Mouse (Mus musculus) hindbrain, postnatal 0 days (tissue): ENCODE data around the gene Cphx3. TPM values are rescaled to one million over a fixed set of nuclear protein-coding genes. Genes with fewer than 3 reads are reported as not detected.
"Not testable (repeated sequence)": the region's sequence is repeated elsewhere in the genome, so short reads cannot be mapped to it uniquely, and the experiment has no call there.

Source experiments
- ATAC-seq: fragments of 200-750 bp; cut with Nextera tagmentation; 2 replicates; pipeline ENCODE4 v1.8.0; 2017; ENCODE audit warnings: mild to moderate bottlenecking, moderate TSS enrichment, moderate library complexity
- DNase-seq: peaks from one replicate; pipeline ENCODE4 v3.0.0-alpha.2; 2015; ENCODE audit warnings: low spot score
- H3K27ac ChIP-seq: fragments of 300-500 bp; sonication (generic); 2 replicates; pipeline ENCODE4 v1.5.1; 2014; ENCODE audit warnings: mild to moderate bottlenecking
- H3K27me3 ChIP-seq: fragments of 300-500 bp; sonication (generic); 2 replicates; pipeline ENCODE4 v1.6.1; 2014; ENCODE audit warnings: low read length, mixed read lengths; ENCODE audit not compliant: insufficient read depth
- H3K36me3 ChIP-seq: fragments of 300-500 bp; sonication (generic); 2 replicates; pipeline ENCODE4 v1.6.1; 2014; ENCODE audit warnings: low read length, mixed read lengths; ENCODE audit not compliant: insufficient read depth
- H3K4me1 ChIP-seq: fragments of 300-500 bp; sonication (generic); 2 replicates; pipeline ENCODE4 v1.6.1; 2014; ENCODE audit warnings: antibody characterized with exemption, low read length, mixed read lengths; ENCODE audit not compliant: insufficient read depth
- H3K4me2 ChIP-seq: fragments of 300-500 bp; sonication (generic); 2 replicates; pipeline ENCODE4 v1.6.1; 2014; ENCODE audit warnings: low read depth, mild to moderate bottlenecking, low read length, moderate library complexity, mixed read lengths
- H3K4me3 ChIP-seq: fragments of 300-500 bp; sonication (generic); 2 replicates; pipeline ENCODE4 v1.5.1; 2014; ENCODE audit warnings: low read length
- H3K9ac ChIP-seq: fragments of 300-500 bp; sonication (generic); replicated peaks from 2 replicates; pipeline ENCODE4 v1.6.1; 2014; ENCODE audit warnings: mild to moderate bottlenecking, low read length, moderate library complexity, mixed read lengths
- H3K9me3 ChIP-seq: fragments of 300-500 bp; sonication (generic); 2 replicates; pipeline ENCODE4 v1.6.1; 2016; ENCODE audit warnings: low read length, mixed read lengths
- WGBS: fragments of 180-500 bp; shearing (Covaris S2); extraction: QIAGEN DNeasy Blood & Tissue Kit; methylation state at CpG from one replicate; pipeline ENCODE4 v1.1.7; 2014; 5-methylcytosine and 5-hydroxymethylcytosine counted together
- polyA plus RNA-seq: library from polyadenylated mRNA; unstranded; fragments of >200 nt; fragmentation: Nextera tagmentation; extraction: Ambion mirVana; gene quantifications from 2 replicates; pipeline ENCODE4 v1.2.1, GENCODE M21; 2015
- total RNA-seq: library from RNA; depleted of rRNA; stranded (reverse); fragments of >200 nt; gene quantifications from 2 replicates; pipeline ENCODE4 v1.2.3, GENCODE M21; 2014; rRNA removed

Cphx3 gene
- total and polyA plus RNA-seq, 2 experiments from 2014 or later: not detected

- H3K9me3 ChIP-seq, H3K27ac ChIP-seq, DNase-seq, H3K9ac ChIP-seq, H3K27me3 ChIP-seq, H3K4me2 ChIP-seq, H3K36me3 ChIP-seq, H3K4me3 ChIP-seq, H3K4me1 ChIP-seq: not testable (repeated sequence)
- peak; percentile 88 for ATAC-seq
- no CpG with 5 or more reads among the region's 10 CpGs for WGBS
Measured at GRCm38 (mm10) chr14:26206926-26207247, 124.8 kb downstream of the Cphx3 start, which contains the start of gene Tmem254b. Gene Tmem254b (minus strand): TSS chr14:26207041.

- not testable (repeated sequence) for ATAC-seq, H3K4me2 ChIP-seq, H3K27ac ChIP-seq, H3K9me3 ChIP-seq, H3K36me3 ChIP-seq, H3K9ac ChIP-seq, H3K4me1 ChIP-seq, H3K27me3 ChIP-seq, DNase-seq, H3K4me3 ChIP-seq
- no CpG with 5 or more reads among the region's 5 CpGs for WGBS
Measured at GRCm38 (mm10) chr14:26216233-26217000, 134.3 kb downstream of the Cphx3 start.

- no CpG with 5 or more reads among the region's 2 CpGs for WGBS
Measured at GRCm38 (mm10) chr14:26237183-26237582, 155.1 kb downstream of the Cphx3 start.

GRCm38 (mm10) chr14:26257756-26258617 is 175.9 kb downstream of the Cphx3 start, which contains the start of gene Duxbl3:
Gene Duxbl3 (plus strand): TSS chr14:26257962.
- not testable (repeated sequence) for H3K9ac ChIP-seq, H3K27ac ChIP-seq, H3K4me2 ChIP-seq, H3K27me3 ChIP-seq, H3K4me1 ChIP-seq, H3K4me3 ChIP-seq, H3K36me3 ChIP-seq, H3K9me3 ChIP-seq, DNase-seq
- WGBS: no CpG with 5 or more reads among the region's 25 CpGs
- peak; percentile 97 for ATAC-seq

More at GRCm38 (mm10) chr14:26237183-26237582, 155.1 kb downstream of the Cphx3 start:
- H3K9ac ChIP-seq, H3K27ac ChIP-seq, DNase-seq, H3K4me2 ChIP-seq, H3K4me3 ChIP-seq, H3K4me1 ChIP-seq, H3K36me3 ChIP-seq, H3K27me3 ChIP-seq, H3K9me3 ChIP-seq, ATAC-seq: not testable (repeated sequence)

GRCm38 (mm10) chr14:26258729-26259128 is 176.6 kb downstream of the Cphx3 start:
- no CpG with 5 or more reads among the region's 6 CpGs for WGBS

More at GRCm38 (mm10) chr14:26258729-26259128, 176.6 kb downstream of the Cphx3 start:
- ATAC-seq: peak; percentile 35; the same call in 1 of the 2 replicates
- H3K9ac ChIP-seq, H3K9me3 ChIP-seq, H3K27me3 ChIP-seq, H3K36me3 ChIP-seq, DNase-seq, H3K4me3 ChIP-seq, H3K27ac ChIP-seq, H3K4me2 ChIP-seq, H3K4me1 ChIP-seq: not testable (repeated sequence)

Other genes with a start within 250 kb of the Cphx3 start
- gene Anxa11, start 240.1 kb upstream of the Cphx3 start, total RNA-seq: 3.7 and 4.2 TPM in 2 replicates
- 4.5 and 4.9 TPM in 2 replicates for gene Anxa11, start 240.1 kb upstream of the Cphx3 start, polyA plus RNA-seq
- 2.0 TPM in 1 of 2 replicates, not detected in the other for gene Plac9a, start 179.2 kb upstream of the Cphx3 start, total RNA-seq
- gene Plac9a, start 179.2 kb upstream of the Cphx3 start, polyA plus RNA-seq: 0.41 TPM in 1 of 2 replicates, not detected in the other
- gene Tmem254a, start 154.6 kb upstream of the Cphx3 start, total RNA-seq: 8.3 and 8.6 TPM in 2 replicates
- 5.0 and 9.1 TPM in 2 replicates for gene Tmem254a, start 154.6 kb upstream of the Cphx3 start, polyA plus RNA-seq
- gene Cphx1, start 144.0 kb upstream of the Cphx3 start, total RNA-seq: not detected in 2 replicates
- not detected in 2 replicates for gene Cphx1, start 144.0 kb upstream of the Cphx3 start, polyA plus RNA-seq
- 1.2 and 2.1 TPM in 2 replicates for gene Duxbl1, start 103.7 kb upstream of the Cphx3 start, total RNA-seq
- gene Duxbl1, start 103.7 kb upstream of the Cphx3 start, polyA plus RNA-seq: 1.9 and 2.1 TPM in 2 replicates
- gene Gm9780, start 39.6 kb upstream of the Cphx3 start, total RNA-seq: 32.6 and 35.0 TPM in 2 replicates
- gene Gm9780, start 39.6 kb upstream of the Cphx3 start, polyA plus RNA-seq: 16.2 and 19.4 TPM in 2 replicates
- 31.1 and 35.8 TPM in 2 replicates for gene Tmem254c, start 14.9 kb upstream of the Cphx3 start, total RNA-seq
- 45.4 and 49.7 TPM in 2 replicates for gene Tmem254c, start 14.9 kb upstream of the Cphx3 start, polyA plus RNA-seq
- gene Cphx2, start 781 bp upstream of the Cphx3 start, total RNA-seq: 1.3 TPM in 1 of 2 replicates, not detected in the other
- not detected in 2 replicates for gene Cphx2, start 781 bp upstream of the Cphx3 start, polyA plus RNA-seq
- gene Duxbl2, start 36.1 kb downstream of the Cphx3 start, total RNA-seq: 1.8 and 4.3 TPM in 2 replicates
- not detected in 2 replicates for gene Duxbl2, start 36.1 kb downstream of the Cphx3 start, polyA plus RNA-seq
- 6.3 and 7.4 TPM in 2 replicates for gene Plac9b, start 100.2 kb downstream of the Cphx3 start, total RNA-seq
- 14.1 and 16.0 TPM in 2 replicates for gene Plac9b, start 100.2 kb downstream of the Cphx3 start, polyA plus RNA-seq
- 18.3 and 27.9 TPM in 2 replicates for gene Tmem254b, start 124.7 kb downstream of the Cphx3 start, total RNA-seq
- 30.6 and 31.9 TPM in 2 replicates for gene Tmem254b, start 124.7 kb downstream of the Cphx3 start, polyA plus RNA-seq
- 0.61 and 2.1 TPM in 2 replicates for gene Duxbl3, start 175.7 kb downstream of the Cphx3 start, total RNA-seq
- 2.5 and 2.9 TPM in 2 replicates for gene Duxbl3, start 175.7 kb downstream of the Cphx3 start, polyA plus RNA-seq